Mouse (Mus musculus): ENCODE data around the gene Serhl.

- TF ChIP-seq CTCF (IDR thresholded peaks at IDR 0.05; ENCODE audit: control insufficient read depth, insufficient read depth, low read length) = peak; percentile 79
- no peak for TF ChIP-seq POLR2A (IDR thresholded peaks at IDR 0.05; ENCODE audit: borderline replicate concordance, control insufficient read depth, low read depth, low read length)
These were observed 3.4 kb upstream of the Serhl start for GRCm38 (mm10) chr15:83085901-83086300.

Measured in bone marrow, adult 2 months (tissue).